25 mouse cellular contexts compared by ENCODE assay signal in the genomic region with DNA sequence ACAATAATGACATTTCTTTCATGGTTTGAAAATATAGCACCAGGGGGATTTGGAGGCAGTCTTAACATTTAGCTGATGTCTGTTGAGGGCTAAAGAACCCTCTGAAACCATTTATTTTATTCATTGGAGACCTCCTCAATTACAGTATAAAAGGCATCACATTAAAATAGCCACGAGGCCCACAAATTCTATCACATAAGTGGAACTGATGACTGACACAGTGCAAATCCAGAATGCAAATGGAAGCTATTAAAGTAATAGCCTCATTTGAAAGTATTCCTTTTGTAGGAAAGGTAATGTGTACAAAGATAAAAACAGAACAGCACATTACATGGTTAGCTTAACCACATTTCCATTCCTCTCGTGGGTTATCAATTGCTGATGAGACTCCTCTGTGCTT.
"Had no signal": no experiment of that assay in that cellular context is flagged by ENCODE, and none has a peak within 500 bp of the region (broad histone marks: within the 10 kb centered on the region; RNA-seq: fewer than 3 reads in every experiment).

No protein-coding gene starts in this region.

- H3K4me1 ChIP-seq: heart, embryonic 10.5 days; heart, embryonic 12.5 days; hindbrain, embryonic 10.5 days; hindbrain, embryonic 12.5 days; intestine, embryonic 15.5 days; limb, embryonic 10.5 days; limb, embryonic 12.5 days had no signal

- H3K4me2 ChIP-seq: heart, embryonic 12.5 days; hindbrain, embryonic 12.5 days; hindbrain, embryonic 14.5 days; intestine, embryonic 15.5 days; limb, embryonic 12.5 days had no signal

- H3K27ac ChIP-seq: gastrocnemius, adult 2 months; heart, embryonic 10.5 days; hindbrain, embryonic 10.5 days; hindbrain, embryonic 12.5 days; hindbrain, embryonic 14.5 days; intestine, embryonic 15.5 days; layer of hippocampus, adult 2 months; left cerebral cortex, adult 2 months; limb, embryonic 10.5 days; limb, embryonic 12.5 days had no signal

- H3K27me3 ChIP-seq: heart, embryonic 12.5 days; hindbrain, embryonic 12.5 days; intestine, embryonic 15.5 days; limb, embryonic 12.5 days had no signal

- H3K4me3 ChIP-seq: gastrocnemius, adult 2 months; heart, embryonic 10.5 days; heart, embryonic 12.5 days; hindbrain, embryonic 10.5 days; hindbrain, embryonic 12.5 days; intestine, embryonic 15.5 days; layer of hippocampus, adult 2 months; left cerebral cortex, adult 2 months; limb, embryonic 10.5 days; limb, embryonic 12.5 days had no signal

- H3K36me3 ChIP-seq: heart, embryonic 10.5 days; heart, embryonic 12.5 days; hindbrain, embryonic 10.5 days; hindbrain, embryonic 12.5 days; intestine, embryonic 15.5 days; limb, embryonic 10.5 days; limb, embryonic 12.5 days had no signal

- H3K9me3 ChIP-seq: heart, embryonic 10.5 days; heart, embryonic 12.5 days; hindbrain, embryonic 10.5 days; hindbrain, embryonic 12.5 days; intestine, embryonic 15.5 days; limb, embryonic 10.5 days; limb, embryonic 12.5 days had no signal

- ATAC-seq: hindbrain, embryonic 16.5 days; inflammation-experienced regulatory T-cells, adult 6 months; intestine, embryonic 15.5 days; intestine, postnatal 0 days had no signal

- DNase-seq: gastrocnemius, adult 2 months; gastrocnemius, postnatal 10 days; gastrocnemius, postnatal 25 days; heart, adult 18-20 months; heart, postnatal 10 days; heart, postnatal 4 days; kidney, adult 18-20 months; kidney, adult 8-10 months; kidney, postnatal 10 days; kidney, postnatal 25 days; kidney, postnatal 4 days; liver had no signal

- H3K9ac ChIP-seq: heart, embryonic 12.5 days; hindbrain, embryonic 12.5 days; hindbrain, embryonic 14.5 days; intestine, embryonic 15.5 days; limb, embryonic 12.5 days had no signal
